Mouse (Mus musculus): ENCODE measurements around the gene Tomm40. TPM values are rescaled to one million over a fixed set of nuclear protein-coding genes. Genes with fewer than 3 reads are reported as not detected.

Tomm40 gene
- total RNA-seq, 4 experiments from 2014 or later: 44.3 to 48.3 (median 46.0) TPM

DNA sequence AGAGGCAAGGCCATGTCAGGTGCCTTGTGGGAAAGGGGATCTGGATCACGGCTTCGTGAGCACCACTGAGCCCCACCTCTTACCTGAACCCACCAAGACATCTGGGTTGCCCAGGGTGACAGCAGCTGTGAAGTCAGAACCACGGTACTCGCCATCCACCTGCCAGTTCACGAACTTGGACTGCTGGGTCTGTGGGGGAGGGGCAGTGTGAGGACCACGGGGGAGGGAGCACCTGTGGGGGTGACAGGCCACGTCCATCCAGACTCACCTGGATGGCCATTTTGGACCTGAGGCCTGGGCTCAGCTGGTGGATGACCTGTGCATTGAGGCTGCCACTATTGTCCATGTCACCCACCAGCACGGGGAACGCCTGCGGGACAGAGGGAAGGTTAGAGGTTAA, 4.6 kb downstream of the Tomm40 start:
- no peak for DNase-seq (ENCODE audit: low spot score in 2 of 2)

- no peak for DNase-seq (ENCODE audit: low spot score in 2 of 2)
Observed at GRCm38 (mm10) chr7:19705271-19705670, 10.0 kb downstream of the Tomm40 start.

DNA sequence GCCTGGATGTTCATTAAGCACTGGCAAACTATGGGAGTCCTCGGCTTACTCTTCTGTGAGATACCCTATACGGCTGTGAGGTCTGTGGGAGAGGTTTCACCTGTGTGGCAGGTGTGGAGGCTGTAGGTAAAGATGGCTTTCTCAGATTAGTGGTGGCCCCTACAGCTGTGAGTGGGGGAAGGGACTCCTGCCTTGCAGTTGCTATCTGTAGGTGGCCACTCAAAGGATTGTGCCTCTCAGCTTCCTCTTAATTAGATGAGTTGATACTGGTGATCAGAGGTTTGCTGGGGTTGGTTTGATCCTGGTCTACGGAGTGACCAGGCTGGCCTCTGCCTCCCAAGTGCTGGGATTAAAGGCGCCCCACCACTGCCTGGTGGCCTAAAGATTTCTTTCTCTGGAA, 10.8 kb downstream of the Tomm40 start:
- no peak for DNase-seq (ENCODE audit: low spot score in 2 of 2)

GRCm38 (mm10) chr7:19702859-19703555, 12.2 kb downstream of the Tomm40 start:
- DNase-seq (ENCODE audit: low spot score in 2 of 2): no peak

DNA sequence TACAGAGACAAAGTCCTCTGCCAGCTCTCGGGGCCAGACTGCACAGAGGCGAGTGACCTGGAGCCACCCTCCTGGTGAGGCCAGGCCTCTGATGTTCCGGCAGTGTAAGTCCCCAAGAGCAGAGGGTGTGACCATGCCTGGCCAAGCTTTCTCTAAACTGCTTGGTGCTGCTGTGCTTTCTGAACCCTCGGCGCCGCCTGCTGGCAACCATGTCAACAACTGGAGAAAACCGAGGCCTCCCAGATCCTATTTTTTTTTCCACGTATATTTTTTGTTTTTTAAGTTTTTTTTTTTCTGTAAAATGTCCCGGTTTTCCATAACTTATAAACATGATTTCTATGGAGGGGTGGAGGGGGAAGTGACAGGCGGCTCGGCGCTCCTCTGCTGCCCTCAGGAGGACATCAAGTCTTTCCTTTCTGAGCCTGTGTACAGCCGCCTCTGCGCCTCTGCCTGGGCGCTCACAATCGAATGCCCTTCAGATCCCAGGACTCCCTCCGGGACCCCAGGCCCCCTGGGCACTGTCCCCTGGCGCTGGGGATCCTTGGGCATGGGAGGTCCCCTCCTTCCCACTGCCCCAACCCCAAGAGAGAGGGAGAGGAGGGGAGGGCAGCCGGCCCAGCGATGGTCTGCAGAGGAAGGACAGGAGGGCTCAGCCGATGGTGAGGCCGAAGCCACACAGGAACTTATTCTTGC, 14.0 kb downstream of the Tomm40 start:
- peak; percentile 38 to 57 for DNase-seq (ENCODE audit: low spot score in 2 of 2)

DNA sequence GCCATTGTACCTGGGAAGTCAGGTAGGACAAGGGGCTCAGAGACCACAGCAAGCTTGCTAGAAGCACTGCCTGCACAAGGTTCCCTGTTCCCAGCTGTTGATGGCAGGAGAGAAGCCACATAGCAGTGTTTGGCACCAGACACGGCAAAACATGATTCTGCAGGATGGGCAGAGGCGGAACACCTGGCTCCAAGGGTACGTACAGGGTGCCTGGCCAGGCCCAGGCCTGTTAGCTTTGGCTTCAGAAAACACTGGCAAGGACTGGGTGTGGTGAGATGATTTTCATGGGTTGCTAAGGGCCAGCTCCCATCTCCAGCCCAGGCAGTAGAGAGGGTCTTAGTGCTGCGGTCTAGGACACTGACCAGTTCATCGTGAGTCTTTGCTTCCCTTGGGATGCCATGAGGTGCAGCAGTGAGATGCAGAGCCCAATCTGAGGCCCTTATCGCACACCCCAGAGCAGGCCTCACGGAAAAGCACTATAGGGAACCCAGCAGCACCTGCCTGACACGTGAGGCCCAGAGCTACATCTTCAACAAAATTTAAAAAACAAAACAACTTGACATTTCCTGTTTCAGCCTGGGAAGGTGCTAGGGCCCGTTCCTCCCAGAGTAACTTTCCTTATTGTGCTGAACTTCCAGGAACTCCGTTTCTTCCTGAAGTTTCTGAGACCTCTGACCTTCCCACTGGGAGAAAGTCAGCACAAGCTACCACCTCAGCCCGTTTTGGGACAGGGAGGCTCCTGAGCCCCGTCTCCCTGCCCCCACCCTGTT, 14.8 kb downstream of the Tomm40 start:
- DNase-seq (ENCODE audit: low spot score in 2 of 2): no peak

DNA sequence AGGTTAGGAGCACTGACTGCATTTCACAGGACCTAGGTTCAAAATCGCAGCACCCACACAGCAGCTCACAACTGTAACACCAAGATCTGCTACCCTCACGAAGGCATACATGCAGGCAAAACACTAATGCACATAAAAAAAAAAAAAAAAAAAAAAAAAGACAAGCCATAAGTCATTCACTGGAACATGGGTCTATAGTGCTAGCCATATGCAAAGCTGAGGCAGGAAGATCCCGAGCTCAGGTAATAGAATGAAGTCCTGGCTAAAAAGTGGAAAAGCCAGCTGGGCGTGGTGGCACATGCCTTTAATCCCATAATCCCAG, 15.4 kb downstream of the Tomm40 start:
- no peak for DNase-seq (ENCODE audit: low spot score in 2 of 2)

- DNase-seq (ENCODE audit: low spot score in 2 of 2): peak in 1 of 2 experiments; percentile 32
Observed at GRCm38 (mm10) chr7:19698907-19699826, 16.1 kb downstream of the Tomm40 start, which contains the start of gene Apoe. Gene Apoe (minus strand): TSS chr7:19699188.

- no peak for DNase-seq (ENCODE audit: low spot score in 2 of 2)
Observed at GRCm38 (mm10) chr7:19697949-19698906, 17.0 kb downstream of the Tomm40 start.

- no peak for DNase-seq (ENCODE audit: low spot score in 2 of 2)
Observed at GRCm38 (mm10) chr7:19696336-19696873, 18.8 kb downstream of the Tomm40 start.

GRCm38 (mm10) chr7:19695881-19696280, 19.4 kb downstream of the Tomm40 start:
- no peak for DNase-seq (ENCODE audit: low spot score in 2 of 2)

DNA sequence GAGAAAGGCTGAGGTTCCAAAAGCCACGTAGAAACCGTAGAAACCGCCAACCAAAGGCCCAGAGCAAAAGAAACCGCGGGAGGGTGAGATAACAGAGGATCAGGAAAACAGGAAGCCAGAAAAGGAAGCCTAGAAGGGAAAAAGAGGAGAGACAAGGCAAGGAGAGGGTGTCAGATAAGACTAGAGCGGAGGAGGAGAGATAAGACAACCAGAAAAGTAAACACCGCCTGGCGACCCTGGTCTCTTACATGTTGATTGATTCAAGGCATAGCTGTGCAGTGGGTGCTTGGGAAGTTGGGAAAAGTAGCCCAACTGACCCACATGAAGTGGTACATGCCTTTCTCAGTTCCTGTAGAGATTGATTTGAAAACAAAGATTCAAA, 20.0 kb downstream of the Tomm40 start:
- no peak for DNase-seq (ENCODE audit: low spot score in 2 of 2)

GRCm38 (mm10) chr7:19694336-19695212, 20.7 kb downstream of the Tomm40 start:
- no peak for DNase-seq (ENCODE audit: low spot score in 2 of 2)

GRCm38 (mm10) chr7:19693421-19693820, 21.8 kb downstream of the Tomm40 start:
- DNase-seq (ENCODE audit: low spot score in 2 of 2): peak in 1 of 2 experiments; percentile 38

DNA sequence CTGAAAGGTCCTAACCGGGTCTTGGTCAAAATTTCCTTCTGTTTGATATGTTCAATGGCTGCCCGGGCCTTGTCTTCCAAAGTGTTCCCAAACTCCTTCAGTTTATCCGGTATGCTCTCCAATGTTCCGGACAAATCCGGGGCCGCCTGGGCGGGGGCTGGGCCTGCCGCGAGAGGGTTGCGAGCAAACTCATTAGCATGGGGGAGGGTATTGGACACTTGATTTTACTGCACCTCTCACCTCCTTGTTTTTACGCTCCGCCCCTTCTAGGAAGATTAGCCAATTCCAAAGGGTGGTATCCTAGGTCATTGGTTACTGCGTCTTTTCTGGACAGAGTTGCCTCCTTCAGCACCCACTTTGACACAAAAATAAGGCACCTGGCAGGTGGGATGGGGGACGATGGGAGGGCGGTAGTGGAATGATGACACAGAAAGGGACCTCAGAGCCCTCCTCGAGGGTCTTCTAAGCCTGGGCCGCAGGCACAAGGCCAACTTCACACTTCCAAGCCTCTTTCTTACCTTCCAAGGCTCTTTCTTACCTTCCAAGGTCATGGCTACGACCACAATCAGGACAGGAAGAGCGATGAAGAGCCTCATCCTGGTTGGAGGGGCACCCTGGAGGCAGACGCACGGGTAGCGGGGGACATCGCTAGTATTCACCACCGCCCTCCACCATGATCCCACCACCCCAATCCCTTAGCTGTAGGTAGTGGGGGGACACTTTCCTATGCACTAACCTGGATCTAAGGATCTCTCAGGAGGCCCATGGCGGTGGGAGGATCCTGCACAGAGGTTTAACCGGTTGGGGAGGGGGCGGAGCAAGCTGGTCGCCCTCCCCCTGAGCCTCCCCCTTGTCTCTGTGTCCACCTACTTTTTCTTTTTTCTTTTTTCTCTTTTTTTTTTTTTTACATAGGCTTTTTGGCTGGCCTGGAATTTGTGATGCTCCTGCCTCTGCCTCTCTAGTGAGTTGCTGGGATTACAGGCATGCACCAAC, 23.1 kb downstream of the Tomm40 start, which contains the start of gene Apoc1:
Gene Apoc1, minus strand, starts transcription at position 788 of the 993 bp plus-strand sequence.
- DNase-seq (ENCODE audit: low spot score in 2 of 2): no peak

DNA sequence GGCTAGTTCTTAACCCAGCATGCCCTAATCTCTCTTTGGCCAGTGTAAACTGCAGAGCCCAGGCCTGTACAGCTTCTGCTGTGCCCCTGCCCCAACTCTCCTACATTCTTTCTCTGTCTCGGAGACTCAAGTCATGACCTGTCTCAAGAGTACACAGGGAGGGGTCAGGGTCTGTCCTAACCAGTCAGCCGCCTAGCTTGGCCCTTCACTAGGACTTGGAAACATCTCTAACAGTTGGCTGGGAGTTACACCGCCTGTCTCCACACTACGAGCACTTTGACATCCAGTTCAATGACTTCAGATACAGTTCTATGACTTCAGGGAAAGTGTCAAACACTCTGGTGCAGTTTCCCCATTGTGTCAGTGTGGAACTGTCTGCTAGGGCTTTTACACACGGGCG, 23.8 kb downstream of the Tomm40 start:
- DNase-seq (ENCODE audit: low spot score in 2 of 2): no peak

DNA sequence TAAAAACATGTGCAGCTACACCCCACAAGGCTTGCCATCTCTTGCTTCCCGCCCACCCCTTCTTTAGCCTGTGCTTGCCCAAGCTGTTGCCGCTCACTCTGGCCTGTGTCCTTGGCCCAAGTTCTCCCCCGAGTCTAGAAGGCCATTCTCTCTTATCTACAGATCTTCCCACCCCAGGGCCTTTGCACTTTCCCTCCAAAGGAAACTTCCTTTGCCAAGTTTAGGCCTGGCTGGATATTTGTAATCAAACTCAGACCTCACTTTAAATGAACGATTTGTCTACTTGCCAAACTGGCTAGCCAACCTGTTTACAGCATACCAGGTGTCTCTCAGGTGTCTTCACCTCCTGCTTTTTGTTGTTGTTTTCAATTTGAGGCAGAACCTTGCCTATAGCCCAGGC, 24.4 kb downstream of the Tomm40 start:
- DNase-seq (ENCODE audit: low spot score in 2 of 2): no peak
